Mouse (Mus musculus): ENCODE results near the gene Fbxo48. TPM values are rescaled to one million over a fixed set of nuclear protein-coding genes. Genes with fewer than 3 reads are reported as not detected.
A peak's percentile ranks its signal among the peaks of the same experiment; 100 is the strongest.

Fbxo48 gene
- total and polyA plus RNA-seq, 3 experiments: 1.3 to 48.9 (median 16.0) TPM

GRCm38 (mm10) chr11:16958520-16958919 is 7.3 kb downstream of the Fbxo48 start:
- no peak for DNase-seq (ENCODE audit: low spot score)
- peak; percentile 97 for ATAC-seq (ENCODE audit: extremely low read depth, insufficient number of reproducible peaks, low FRiP score, poor library complexity, severe bottlenecking)
- H3K36me3 ChIP-seq (replicated peaks): peaks cover 29% of the 10 kb centered on the region
- peaks cover 32% of the 10 kb centered on the region for H3K4me1 ChIP-seq (ENCODE audit: insufficient read depth, low read depth, low read length)
- no peaks in the 10 kb centered on the region for H3K27me3 ChIP-seq (ENCODE audit: insufficient read depth, low read length)
- no peak for TF ChIP-seq POLR2AphosphoS5 (IDR thresholded peaks at IDR 0.05; ENCODE audit: insufficient replicate concordance, low read depth, low read length)
- TF ChIP-seq TAL1 (conservative IDR thresholded peaks at IDR 0.05; ENCODE audit: low read depth, low read length): no peak
- H3K9me3 ChIP-seq (replicated peaks): no peaks in the 10 kb centered on the region
- no peak overlapping the region for H3K4me3 ChIP-seq (ENCODE audit: low read depth, low read length)

- ATAC-seq (ENCODE audit: extremely low read depth, insufficient number of reproducible peaks, low FRiP score, poor library complexity, severe bottlenecking): peak; percentile 76
Measured at GRCm38 (mm10) chr11:16967806-16968205, 16.6 kb downstream of the Fbxo48 start.

GRCm38 (mm10) chr11:16969650-16970049 is 18.5 kb downstream of the Fbxo48 start:
- ATAC-seq (ENCODE audit: extremely low read depth, insufficient number of reproducible peaks, low FRiP score, poor library complexity, severe bottlenecking) (no peak), DNase-seq (ENCODE audit: low spot score) (no peak)
- Histone ChIP-seq H3K36me3 (replicated peaks) (peaks cover 29% of the 10 kb centered on the region), H3K4me3 (ENCODE audit: low read depth, low read length) (no peak overlapping the region), H3K27me3 (ENCODE audit: insufficient read depth, low read length) (no peaks in the 10 kb centered on the region), H3K4me1 (ENCODE audit: insufficient read depth, low read depth, low read length) (0 out of 2 replicates have a peak, but pooled peaks cover 9% of the 10 kb centered on the region), H3K9me3 (replicated peaks) (no peaks in the 10 kb centered on the region)
- TF ChIP-seq GATA1 (IDR thresholded peaks at IDR 0.05; ENCODE audit: borderline replicate concordance, low read length) (no peak), POLR2AphosphoS5 (IDR thresholded peaks at IDR 0.05; ENCODE audit: insufficient replicate concordance, low read depth, low read length) (no peak), CTCF (IDR thresholded peaks at IDR 0.05; ENCODE audit: low read depth, low read length) (no peak), GATA2 (IDR thresholded peaks at IDR 0.05; ENCODE audit: borderline replicate concordance, low read depth, low read length) (no peak), TAL1 (conservative IDR thresholded peaks at IDR 0.05; ENCODE audit: low read depth, low read length) (no peak)

More at GRCm38 (mm10) chr11:16967806-16968205, 16.6 kb downstream of the Fbxo48 start:
- Histone ChIP-seq H3K9me3 (replicated peaks) (no peaks in the 10 kb centered on the region), H3K4me3 (ENCODE audit: low read depth, low read length) (no peak overlapping the region), H3K27me3 (ENCODE audit: insufficient read depth, low read length) (no peaks in the 10 kb centered on the region), H3K4me1 (ENCODE audit: insufficient read depth, low read depth, low read length) (0 out of 2 replicates have a peak, but pooled peaks cover 9% of the 10 kb centered on the region), H3K36me3 (replicated peaks) (peaks cover 10% of the 10 kb centered on the region)
- DNase-seq (ENCODE audit: low spot score): peak; percentile 34
- TF ChIP-seq GATA1 (IDR thresholded peaks at IDR 0.05; ENCODE audit: borderline replicate concordance, low read length): no peak
- no peak for TF ChIP-seq POLR2AphosphoS5 (IDR thresholded peaks at IDR 0.05; ENCODE audit: insufficient replicate concordance, low read depth, low read length)
- TF ChIP-seq CTCF (IDR thresholded peaks at IDR 0.05; ENCODE audit: low read depth, low read length): no peak
- no peak for TF ChIP-seq TAL1 (conservative IDR thresholded peaks at IDR 0.05; ENCODE audit: low read depth, low read length)
- no peak for TF ChIP-seq GATA2 (IDR thresholded peaks at IDR 0.05; ENCODE audit: borderline replicate concordance, low read depth, low read length)

GRCm38 (mm10) chr11:16972027-16972426 is 20.9 kb downstream of the Fbxo48 start:
- H3K36me3 ChIP-seq (replicated peaks): peaks cover 44% of the 10 kb centered on the region
- TF ChIP-seq POLR2AphosphoS5 (IDR thresholded peaks at IDR 0.05; ENCODE audit: insufficient replicate concordance, low read depth, low read length) (no peak), CTCF (IDR thresholded peaks at IDR 0.05; ENCODE audit: low read depth, low read length) (no peak), TAL1 (conservative IDR thresholded peaks at IDR 0.05; ENCODE audit: low read depth, low read length) (no peak), GATA2 (IDR thresholded peaks at IDR 0.05; ENCODE audit: borderline replicate concordance, low read depth, low read length) (no peak), GATA1 (IDR thresholded peaks at IDR 0.05; ENCODE audit: borderline replicate concordance, low read length) (no peak)
- 0 out of 2 replicates have a peak, but pooled peaks have one; percentile 16 for ATAC-seq (ENCODE audit: extremely low read depth, insufficient number of reproducible peaks, low FRiP score, poor library complexity, severe bottlenecking)
- H3K9me3 ChIP-seq (replicated peaks): no peaks in the 10 kb centered on the region
- DNase-seq (ENCODE audit: low spot score): no peak
- H3K27me3 ChIP-seq (ENCODE audit: insufficient read depth, low read length): no peaks in the 10 kb centered on the region
- H3K4me3 ChIP-seq (ENCODE audit: low read depth, low read length): no peak overlapping the region
- 0 out of 2 replicates have a peak, but pooled peaks cover 9% of the 10 kb centered on the region for H3K4me1 ChIP-seq (ENCODE audit: insufficient read depth, low read depth, low read length)

- Histone ChIP-seq H3K4me3 (ENCODE audit: low read depth, low read length) (no peak overlapping the region), H3K36me3 (replicated peaks) (peaks cover 50% of the 10 kb centered on the region), H3K4me1 (ENCODE audit: insufficient read depth, low read depth, low read length) (peaks cover 9% of the 10 kb centered on the region; the same call in 1 of the 2 replicates), H3K9me3 (replicated peaks) (no peaks in the 10 kb centered on the region), H3K27me3 (ENCODE audit: insufficient read depth, low read length) (no peaks in the 10 kb centered on the region)
- no peak for TF ChIP-seq TAL1 (conservative IDR thresholded peaks at IDR 0.05; ENCODE audit: low read depth, low read length)
- TF ChIP-seq CTCF (IDR thresholded peaks at IDR 0.05; ENCODE audit: low read depth, low read length): no peak
- TF ChIP-seq GATA2 (IDR thresholded peaks at IDR 0.05; ENCODE audit: borderline replicate concordance, low read depth, low read length): no peak
- TF ChIP-seq GATA1 (IDR thresholded peaks at IDR 0.05; ENCODE audit: borderline replicate concordance, low read length): no peak
- TF ChIP-seq POLR2AphosphoS5 (IDR thresholded peaks at IDR 0.05; ENCODE audit: insufficient replicate concordance, low read depth, low read length): no peak
- DNase-seq (ENCODE audit: low spot score) (no peak), ATAC-seq (ENCODE audit: extremely low read depth, insufficient number of reproducible peaks, low FRiP score, poor library complexity, severe bottlenecking) (no peak)
Measured at GRCm38 (mm10) chr11:16973086-16973485, 21.9 kb downstream of the Fbxo48 start.

- ATAC-seq (ENCODE audit: extremely low read depth, insufficient number of reproducible peaks, low FRiP score, poor library complexity, severe bottlenecking) (peak; percentile 87), DNase-seq (ENCODE audit: low spot score) (no peak)
- H3K36me3 ChIP-seq (replicated peaks): peaks cover 77% of the 10 kb centered on the region
- no peak for TF ChIP-seq POLR2AphosphoS5 (IDR thresholded peaks at IDR 0.05; ENCODE audit: insufficient replicate concordance, low read depth, low read length)
- no peak for TF ChIP-seq CTCF (IDR thresholded peaks at IDR 0.05; ENCODE audit: low read depth, low read length)
- 0 out of 2 replicates have a peak, but pooled peaks have one; percentile 17 for TF ChIP-seq TAL1 (conservative IDR thresholded peaks at IDR 0.05; ENCODE audit: low read depth, low read length)
- no peak for TF ChIP-seq GATA2 (IDR thresholded peaks at IDR 0.05; ENCODE audit: borderline replicate concordance, low read depth, low read length)
- no peak for TF ChIP-seq GATA1 (IDR thresholded peaks at IDR 0.05; ENCODE audit: borderline replicate concordance, low read length)
- peaks cover 3% of the 10 kb centered on the region; the same call in 1 of the 2 replicates for H3K4me1 ChIP-seq (ENCODE audit: insufficient read depth, low read depth, low read length)
- H3K4me3 ChIP-seq (ENCODE audit: low read depth, low read length): no peak overlapping the region
- H3K27me3 ChIP-seq (ENCODE audit: insufficient read depth, low read length): no peaks in the 10 kb centered on the region
- no peaks in the 10 kb centered on the region for H3K9me3 ChIP-seq (replicated peaks)
Measured at GRCm38 (mm10) chr11:16976937-16977336, 25.8 kb downstream of the Fbxo48 start.

Data from G1E (cell line).